Mouse (Mus musculus): Measurements from ENCODE around the gene Lonrf3. TPM values are rescaled to one million over a fixed set of nuclear protein-coding genes. Genes with fewer than 3 reads are reported as not detected.

The Lonrf3 gene
- polyA plus RNA-seq, 1 experiment from 2014 or later = 0.46 TPM

DNA sequence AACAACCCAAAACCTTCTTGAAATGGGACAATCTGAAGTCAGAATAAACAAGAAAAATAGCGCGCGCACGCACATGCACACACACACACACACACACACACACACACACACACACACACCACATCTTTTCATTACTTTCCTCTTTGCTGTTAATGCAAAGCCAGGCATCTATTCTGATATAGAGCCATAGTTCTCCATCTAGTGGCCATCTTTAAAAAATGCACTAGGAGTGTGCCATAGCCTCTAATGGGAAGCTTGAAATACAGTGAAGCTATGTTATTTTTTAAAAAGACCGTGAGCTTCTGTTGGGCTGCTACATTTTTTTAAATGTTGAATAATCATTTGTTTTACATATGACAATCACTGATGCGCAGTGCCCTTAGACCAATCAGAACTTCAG lies 65.1 kb downstream of the Lonrf3 start:
- H3K4me3 ChIP-seq (replicated peaks) = no peak overlapping the region
- no peaks in the 10 kb centered on the region for H3K9me3 ChIP-seq (replicated peaks)
- H3K4me1 ChIP-seq (replicated peaks) = no peaks in the 10 kb centered on the region
- no peaks in the 10 kb centered on the region for H3K36me3 ChIP-seq
- no peak overlapping the region for H3K4me2 ChIP-seq
- H3K27me3 ChIP-seq = no peaks in the 10 kb centered on the region
- no peak overlapping the region for H3K27ac ChIP-seq
- ATAC-seq (ENCODE audit: low read depth) (no peak), DNase-seq (no peak)
- no peak overlapping the region for H3K9ac ChIP-seq
- WGBS (ENCODE audit: insufficient replicate concordance) = 51% methylated on average over 6 of the region's 6 CpGs

DNA sequence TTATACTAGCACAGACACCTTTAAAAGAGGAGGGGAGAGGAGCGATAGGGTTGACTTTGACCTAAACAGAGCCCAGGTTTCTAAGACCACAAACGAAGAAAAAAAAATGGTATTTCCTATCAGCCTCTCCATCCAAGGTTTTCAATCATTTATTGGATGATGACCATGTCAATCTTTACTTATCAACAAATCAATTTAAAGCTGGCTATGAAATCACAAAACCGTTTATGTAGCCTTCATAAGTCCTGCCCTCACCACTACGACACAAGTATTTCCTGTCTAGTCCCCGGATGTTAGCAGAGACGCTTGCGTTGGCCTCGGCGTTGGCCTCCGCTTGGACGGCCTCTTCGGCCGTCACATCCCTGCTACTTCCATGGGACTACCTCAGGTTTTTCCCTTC lies 72.8 kb downstream of the Lonrf3 start, which contains the start of gene Gm6268:
TSS of gene Gm6268 (plus strand) at position 301 of the 400 bp plus-strand sequence.
- DNase-seq (no peak), ATAC-seq (ENCODE audit: low read depth) (no peak)
- Histone ChIP-seq H3K27me3 (no peaks in the 10 kb centered on the region), H3K4me3 (replicated peaks) (no peak within 1 kb of the TSS), H3K9me3 (replicated peaks) (no peaks in the 10 kb centered on the region), H3K4me2 (no peak within 1 kb of the TSS), H3K4me1 (replicated peaks) (no peaks in the 10 kb centered on the region), H3K27ac (no peak within 1 kb of the TSS), H3K36me3 (no peaks in the 10 kb centered on the region), H3K9ac (no peak within 1 kb of the TSS)
- WGBS (ENCODE audit: insufficient replicate concordance) = 80% methylated on average over 13 of the region's 13 CpGs

- WGBS (ENCODE audit: insufficient replicate concordance) = 48% methylated on average over 6 of the region's 6 CpGs
- Histone ChIP-seq H3K27ac (no peak overlapping the region), H3K27me3 (no peaks in the 10 kb centered on the region), H3K4me1 (replicated peaks) (no peaks in the 10 kb centered on the region), H3K9ac (no peak overlapping the region), H3K9me3 (replicated peaks) (no peaks in the 10 kb centered on the region), H3K4me3 (replicated peaks) (no peak overlapping the region), H3K4me2 (no peak overlapping the region), H3K36me3 (no peaks in the 10 kb centered on the region)
- no peak for ATAC-seq (ENCODE audit: low read depth)
- no peak for DNase-seq
Measured at GRCm38 (mm10) chrX:36402316-36402715, 74.2 kb downstream of the Lonrf3 start.

Small RNA genes within 50 kb of the gene (microRNA-seq; reads per million reads assigned to microRNA genes)
- not detected for gene Gm44485

Other genes starting within 250 kb of the Lonrf3 start
- gene Il13ra1, start 216.2 kb upstream of the Lonrf3 start, polyA plus RNA-seq (2015; fragmentation: Nextera tagmentation; extraction: Ambion mirVana) = 3.9 and 4.5 TPM in 2 replicates
- 0.54 and 0.80 TPM in 2 replicates for gene Zcchc12, start 132.4 kb upstream of the Lonrf3 start, polyA plus RNA-seq (2015; fragmentation: Nextera tagmentation; extraction: Ambion mirVana)
- not detected in 2 replicates for gene Gm6268, start 72.9 kb downstream of the Lonrf3 start, polyA plus RNA-seq (2015; fragmentation: Nextera tagmentation; extraction: Ambion mirVana)
- not detected in 2 replicates for gene Gm14569, start 163.5 kb downstream of the Lonrf3 start, polyA plus RNA-seq (2015; fragmentation: Nextera tagmentation; extraction: Ambion mirVana)

Data from liver, embryonic 13.5 days (tissue).